Mouse (Mus musculus): ENCODE measurements around the gene Col6a6.

DNA sequence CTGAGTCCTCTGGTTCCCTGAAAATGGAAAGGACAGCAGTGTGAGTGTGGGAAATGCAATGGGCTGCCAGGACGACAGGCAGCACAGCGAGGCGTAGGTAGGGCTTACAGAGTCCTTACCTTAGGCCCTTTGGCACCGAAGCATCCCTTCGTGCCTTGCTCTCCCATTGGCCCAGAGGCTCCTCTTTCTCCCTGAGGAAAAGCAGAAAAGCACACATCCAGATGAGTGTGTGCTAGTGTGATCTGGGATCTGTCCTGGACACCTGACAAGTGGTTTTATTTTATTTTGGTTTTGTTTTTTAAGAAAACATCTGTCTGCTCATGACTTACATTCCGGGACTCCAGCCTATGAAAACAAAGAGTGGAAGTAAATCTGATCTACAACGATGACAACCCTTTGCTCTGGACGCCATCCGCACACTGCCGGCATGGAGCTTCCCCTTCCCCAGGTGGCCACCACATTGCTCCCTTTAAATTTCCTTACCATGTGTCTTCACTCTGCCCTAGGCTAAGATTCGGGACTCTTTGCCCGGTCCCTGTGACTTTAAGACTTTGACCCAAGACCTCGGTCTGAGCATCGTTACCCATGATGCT, 69.7 kb downstream of the Col6a6 start:
- TF ChIP-seq POLR2A (IDR thresholded peaks at IDR 0.05; ENCODE audit: low read depth, low read length), result no peak
- TF ChIP-seq CTCF (conservative IDR thresholded peaks at IDR 0.05; ENCODE audit: insufficient read depth, insufficient read length, low read depth, low read length), result no peak
